Mouse (Mus musculus): ENCODE measurements around the gene Camta1.

DNA sequence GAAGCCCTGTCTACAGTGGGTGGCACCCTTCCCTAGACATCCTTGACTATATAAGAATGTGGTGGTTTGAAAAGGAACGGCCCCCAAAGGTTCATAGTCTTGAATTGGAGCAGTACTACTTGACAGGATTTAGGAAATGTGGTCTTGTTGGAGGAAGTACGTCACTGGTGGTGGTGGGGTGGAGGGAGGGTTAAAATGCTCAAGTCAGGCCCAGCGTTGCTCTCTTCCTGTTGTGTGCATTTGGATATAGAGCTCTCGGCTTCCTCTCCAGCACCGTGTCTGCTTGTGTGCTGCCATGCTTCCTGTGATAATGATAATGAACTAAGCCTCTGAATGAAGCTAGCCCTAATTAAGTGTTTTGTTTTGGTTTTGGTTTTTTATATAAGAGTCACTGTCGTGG is 114.0 kb downstream of the Camta1 start:
- TF ChIP-seq CTCF (IDR thresholded peaks at IDR 0.05; ENCODE audit: low read depth, low read length) (no peak), POLR2A (IDR thresholded peaks at IDR 0.05; ENCODE audit: borderline replicate concordance, low read depth, low read length) (no peak)

All from bone marrow macrophage, adult 2 months (primary cell).